Mouse (Mus musculus) heart, adult 2 months (tissue): ENCODE results near the gene Cadm1. TPM values are rescaled to one million over a fixed set of nuclear protein-coding genes. Genes with fewer than 3 reads are reported as not detected.

Experiments
- DNase-seq, 2 experiments: peaks; one replicate each; pipeline ENCODE4 v3.0.0; 2021
- H3K27ac ChIP-seq: fragments of 200-600 bp; 2 replicates; pipeline ENCODE4 v1.8.1; 2022
- H3K27me3 ChIP-seq: fragments of 200-500 bp; 2 replicates; pipeline ENCODE4 v1.6.1; 2012; ENCODE audit warnings: mild to moderate bottlenecking, low read length, inconsistent platforms, mixed read lengths; ENCODE audit not compliant: control insufficient read depth, insufficient read depth
- H3K36me3 ChIP-seq: fragments of 200-500 bp; 2 replicates; pipeline ENCODE4 v1.6.1; 2012; ENCODE audit warnings: low read length, inconsistent platforms; ENCODE audit not compliant: control insufficient read depth, insufficient read depth
- H3K4me1 ChIP-seq: fragments of 200-500 bp; 2 replicates; pipeline ENCODE4 v1.6.1; 2011; ENCODE audit warnings: low read length; ENCODE audit not compliant: control insufficient read depth, insufficient read depth
- H3K4me3 ChIP-seq: fragments of 200-600 bp; 2 replicates; pipeline ENCODE4 v1.8.1; 2022
- H3K79me2 ChIP-seq: fragments of 200-500 bp; replicated peaks from 2 replicates; pipeline ENCODE4 v1.6.1; 2012; ENCODE audit warnings: mild to moderate bottlenecking, inconsistent platforms, low read length, moderate library complexity, mixed read lengths; ENCODE audit not compliant: control insufficient read depth, insufficient read depth
- H3K9ac ChIP-seq: fragments of 200-500 bp; 2 replicates; pipeline ENCODE4 v1.6.1; 2012; ENCODE audit warnings: low read depth, mild to moderate bottlenecking, control low read depth, inconsistent platforms, low read length, mixed read lengths
- CTCF ChIP-seq: fragments of 200-600 bp; IDR thresholded peaks from 2 replicates; pipeline ENCODE4 v1.8.1; 2022; ENCODE audit warnings: antibody characterized with exemption, mild to moderate bottlenecking, moderate library complexity
- EP300 ChIP-seq: fragments of 200-500 bp; IDR thresholded peaks from 2 replicates; pipeline ENCODE4 v1.6.1; 2011; ENCODE audit warnings: low read depth, low read length, control low read depth; ENCODE audit not compliant: insufficient read depth
- POLR2A ChIP-seq: fragments of 200-500 bp; IDR thresholded peaks from 2 replicates; pipeline ENCODE4 v1.6.1; 2011; ENCODE audit warnings: mild to moderate bottlenecking, low read depth, low read length, control low read depth; ENCODE audit not compliant: insufficient read depth
- WGBS: fragments of 180-500 bp; shearing (Covaris S2); methylation state at CpG from one replicate; pipeline ENCODE4 v1.1.7; 2018; 5-methylcytosine and 5-hydroxymethylcytosine counted together
- intact Hi-C: fragments of 180-260 bp; cut with DNase I; formaldehyde crosslinking; loops from one replicate; pipeline ENCODE4 v1.15.1; 2025
- polyA plus RNA-seq: library from polyadenylated mRNA; depleted of rRNA; stranded (reverse); fragments of >200 nt; gene quantifications from 2 replicates; pipeline ENCODE4 v1.2.3, GENCODE M21; 2012
- total RNA-seq, 2 experiments: library from RNA; stranded (reverse); gene quantifications; 2 replicates each; pipeline ENCODE4 v1.2.3; 2021

The Cadm1 gene
- total and polyA plus RNA-seq, 3 experiments: 1.6 to 2.6 (median 2.4) TPM

DNA sequence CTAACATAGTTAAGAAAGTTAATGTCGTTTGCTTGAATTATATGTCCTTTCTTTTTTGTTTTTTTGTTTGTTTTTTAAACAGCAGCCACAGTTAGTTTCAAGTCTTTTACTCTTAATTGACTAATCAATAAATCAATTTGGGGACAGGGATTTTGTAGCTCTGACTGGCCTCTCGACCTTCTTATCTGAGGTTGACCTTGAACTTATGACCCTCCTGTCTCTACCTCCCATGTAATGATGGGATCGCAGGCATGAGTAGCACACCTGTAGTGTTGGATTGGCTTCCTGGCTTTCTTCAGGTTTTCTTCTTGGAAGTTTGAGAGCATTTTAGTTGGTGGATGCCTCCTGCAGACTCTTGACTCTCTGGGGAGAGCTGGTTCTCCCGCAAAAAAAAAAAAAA, 53.3 kb downstream of the Cadm1 start:
- Histone ChIP-seq H3K79me2 (no peaks in the 10 kb centered on the region), H3K4me1 (no peaks in the 10 kb centered on the region), H3K27ac (no peak overlapping the region), H3K27me3 (no peaks in the 10 kb centered on the region), H3K4me3 (no peak overlapping the region), H3K36me3 (no peaks in the 10 kb centered on the region), H3K9ac (no peak overlapping the region)
- no peak for TF ChIP-seq EP300
- no peak for TF ChIP-seq POLR2A
- TF ChIP-seq CTCF: no peak
- intact Hi-C loops: no loop called here
- no peak for DNase-seq
- 85% methylated on average over 4 of the region's 4 CpGs for WGBS

DNA sequence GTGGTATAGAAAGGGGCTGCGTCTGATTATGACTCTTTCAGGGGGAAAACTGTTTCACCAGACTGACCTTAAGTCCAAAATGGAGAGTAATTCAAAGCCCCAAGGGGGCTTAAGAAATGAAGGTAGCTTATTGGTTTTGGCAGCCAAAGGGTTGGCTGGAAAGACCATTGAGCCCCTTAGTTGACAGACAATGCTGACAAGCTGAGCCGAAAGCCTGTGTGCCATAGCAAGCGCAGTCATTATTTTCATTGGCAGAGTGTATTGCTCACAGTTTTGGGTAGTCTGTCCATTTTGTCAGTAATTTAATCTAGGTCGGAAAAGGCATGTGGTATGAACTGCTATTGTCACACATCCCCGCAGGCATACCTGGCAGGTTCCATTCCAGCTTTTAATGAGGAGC, 56.2 kb downstream of the Cadm1 start:
- intact Hi-C loops: no loop called here
- DNase-seq: no peak
- Histone ChIP-seq H3K79me2 (no peaks in the 10 kb centered on the region), H3K9ac (no peak overlapping the region), H3K36me3 (no peaks in the 10 kb centered on the region; the same call in 1 of the 2 replicates), H3K4me1 (peaks cover 4% of the 10 kb centered on the region), H3K27me3 (no peaks in the 10 kb centered on the region), H3K4me3 (no peak overlapping the region), H3K27ac (no peak overlapping the region)
- TF ChIP-seq EP300 (no peak), POLR2A (no peak), CTCF (no peak)
- 85% methylated on average over 5 of the region's 5 CpGs for WGBS

DNA sequence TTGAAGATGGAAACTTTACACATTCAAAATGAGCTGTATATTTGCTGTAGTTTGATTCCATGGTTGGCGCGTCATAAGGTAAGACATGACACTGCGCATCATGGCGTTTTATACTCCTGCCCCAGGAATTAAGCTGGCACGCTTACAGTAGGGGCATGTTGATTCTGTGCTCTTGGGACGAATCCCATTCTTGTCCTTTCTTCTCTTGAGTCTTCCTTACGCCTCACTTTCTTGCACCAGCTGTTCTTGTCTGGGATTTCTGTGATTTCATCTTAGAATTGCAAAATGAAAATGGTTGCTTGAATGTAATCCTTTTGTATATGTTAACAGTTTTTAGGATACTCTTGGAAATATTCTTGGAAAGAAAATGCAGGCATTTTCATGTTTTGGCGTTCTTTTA, 56.9 kb downstream of the Cadm1 start:
- peaks cover 4% of the 10 kb centered on the region for H3K4me1 ChIP-seq
- no peak overlapping the region for H3K27ac ChIP-seq
- TF ChIP-seq POLR2A: no peak
- no peak for TF ChIP-seq CTCF
- H3K79me2 ChIP-seq: no peaks in the 10 kb centered on the region
- intact Hi-C loops: no loop called here
- no peak for DNase-seq
- no peak overlapping the region for H3K9ac ChIP-seq
- H3K4me3 ChIP-seq: no peak overlapping the region
- no peaks in the 10 kb centered on the region; the same call in 1 of the 2 replicates for H3K36me3 ChIP-seq
- H3K27me3 ChIP-seq: no peaks in the 10 kb centered on the region
- 92% methylated on average over 8 of the region's 8 CpGs for WGBS

DNA sequence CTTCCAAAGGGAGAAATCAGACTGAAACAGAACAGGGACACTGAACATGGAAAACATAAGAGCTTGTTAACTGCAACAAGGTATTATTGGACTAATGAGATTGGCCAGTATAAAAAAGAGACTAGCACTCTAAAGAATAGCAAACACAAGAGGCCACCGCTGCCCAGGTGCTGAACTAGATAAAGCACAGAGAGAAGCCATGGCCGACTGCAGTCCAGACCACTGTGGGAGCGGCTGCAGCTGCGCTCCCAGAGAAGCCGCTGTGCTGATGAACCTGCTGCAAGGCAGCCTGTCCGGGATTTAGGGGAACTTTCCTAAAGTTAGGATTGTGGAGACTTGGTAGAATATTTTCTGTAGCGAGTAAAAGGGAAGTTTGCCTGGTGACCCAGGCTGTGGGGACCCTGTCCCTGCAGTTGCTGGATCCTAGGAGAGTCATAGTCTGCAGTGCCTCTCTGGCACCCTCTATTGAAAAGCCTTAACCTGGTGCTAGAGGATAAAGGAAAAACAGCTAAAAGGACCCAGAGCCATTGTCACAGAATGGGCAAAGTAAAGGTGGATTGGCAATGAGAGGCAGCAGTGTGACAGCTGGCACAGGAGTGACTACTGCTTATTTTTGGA, 57.7 kb downstream of the Cadm1 start:
- TF ChIP-seq POLR2A: no peak
- peak; percentile 71 for TF ChIP-seq CTCF
- Histone ChIP-seq H3K4me3 (no peak overlapping the region), H3K27ac (no peak overlapping the region), H3K36me3 (no peaks in the 10 kb centered on the region; the same call in 1 of the 2 replicates), H3K9ac (no peak overlapping the region), H3K79me2 (no peaks in the 10 kb centered on the region), H3K4me1 (peaks cover 4% of the 10 kb centered on the region), H3K27me3 (no peaks in the 10 kb centered on the region)
- intact Hi-C loops: no loop called here
- WGBS: 51% methylated on average over 7 of the region's 7 CpGs
- DNase-seq: no peak

DNA sequence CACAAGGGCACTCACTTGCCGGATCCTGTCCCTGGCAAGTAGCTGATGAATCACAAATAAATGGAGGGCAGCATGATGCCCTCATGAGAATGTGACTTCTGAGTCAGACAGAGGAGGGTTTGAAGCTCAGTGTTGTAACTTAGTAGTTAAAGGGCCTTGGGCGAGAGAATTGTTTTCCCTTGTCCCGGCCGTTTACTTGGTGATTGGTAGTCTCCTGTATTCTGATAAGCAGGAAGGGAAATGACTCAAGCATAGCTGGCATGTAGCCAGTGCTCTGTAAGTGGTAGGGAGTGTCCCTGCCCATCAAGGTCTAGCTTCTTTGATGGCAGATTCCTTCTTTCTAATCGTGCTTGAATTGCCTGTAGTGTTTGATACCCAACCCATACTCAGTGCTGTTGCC, 59.9 kb downstream of the Cadm1 start:
- DNase-seq: peak in 1 of 2 experiments; percentile 48
- no peak for TF ChIP-seq EP300
- no peak for TF ChIP-seq CTCF
- TF ChIP-seq POLR2A: no peak
- intact Hi-C loops: no loop called here
- Histone ChIP-seq H3K27ac (no peak overlapping the region), H3K4me1 (peaks cover 4% of the 10 kb centered on the region), H3K79me2 (no peaks in the 10 kb centered on the region), H3K9ac (no peak overlapping the region), H3K4me3 (no peak overlapping the region), H3K36me3 (no peaks in the 10 kb centered on the region; the same call in 1 of the 2 replicates), H3K27me3 (no peaks in the 10 kb centered on the region)
- WGBS: 7% methylated on average over 5 of the region's 5 CpGs

DNA sequence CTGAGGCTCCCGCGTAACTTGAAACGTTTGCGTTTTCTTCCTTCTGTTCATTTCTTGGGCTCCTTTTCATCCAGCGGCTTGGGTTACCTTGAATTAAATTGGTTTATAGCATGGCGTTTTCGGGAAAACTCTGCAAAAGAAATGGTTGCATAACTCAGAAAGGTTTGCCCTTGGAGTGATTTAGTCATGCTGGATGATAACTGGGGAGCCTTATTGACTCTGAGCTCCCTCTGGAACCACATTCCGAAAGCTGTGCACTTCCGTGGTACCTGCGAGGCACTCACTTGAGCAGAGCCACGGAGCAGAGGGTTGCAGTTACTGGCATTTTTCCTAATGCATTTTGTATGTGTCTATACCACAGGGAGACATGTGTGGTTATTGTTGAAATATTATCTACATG, 71.6 kb downstream of the Cadm1 start:
- no peak for TF ChIP-seq EP300
- no peak for TF ChIP-seq POLR2A
- no peak for TF ChIP-seq CTCF
- H3K4me3 ChIP-seq: no peak overlapping the region
- H3K4me1 ChIP-seq: no peaks in the 10 kb centered on the region
- 93% methylated on average over 11 of the region's 11 CpGs for WGBS
- H3K79me2 ChIP-seq: no peaks in the 10 kb centered on the region
- no peak for DNase-seq
- H3K9ac ChIP-seq: no peak overlapping the region
- H3K36me3 ChIP-seq: no peaks in the 10 kb centered on the region
- no peak overlapping the region for H3K27ac ChIP-seq
- H3K27me3 ChIP-seq: no peaks in the 10 kb centered on the region
- intact Hi-C loops: no loop called here
